Mouse (Mus musculus) cerebellum, adult 2 months (tissue): Measurements from ENCODE around the gene Tmem132c. TPM values are rescaled to one million over a fixed set of nuclear protein-coding genes. Genes with fewer than 3 reads are reported as not detected.

ENCODE experiments used
- DNase-seq, 2 experiments: peaks; one replicate each; pipeline ENCODE4 v3.0.0; 2021
- H3K27ac ChIP-seq: fragments of 200-500 bp; 2 replicates; pipeline ENCODE4 v1.5.1; 2012; ENCODE audit warnings: low read length, control low read depth, inconsistent platforms; ENCODE audit not compliant: insufficient read depth
- H3K27me3 ChIP-seq: fragments of 200-500 bp; 2 replicates; pipeline ENCODE4 v1.6.1; 2012; ENCODE audit warnings: inconsistent platforms, mild to moderate bottlenecking, low read length, moderate library complexity; ENCODE audit not compliant: control insufficient read depth, insufficient read depth
- H3K4me1 ChIP-seq: fragments of 200-500 bp; 2 replicates; pipeline ENCODE4 v1.6.1; 2011; ENCODE audit warnings: low read length; ENCODE audit not compliant: control insufficient read depth, insufficient read depth
- H3K4me3 ChIP-seq: fragments of 200-500 bp; replicated peaks from 2 replicates; pipeline ENCODE3; 2011; ENCODE audit warnings: mild to moderate bottlenecking, low read depth, low read length, control low read depth; ENCODE audit not compliant: insufficient read depth
- CTCF ChIP-seq: fragments of 200-500 bp; IDR thresholded peaks from 2 replicates; pipeline ENCODE4 v1.5.1; 2011; ENCODE audit warnings: low read depth, mild to moderate bottlenecking, control low read depth, low read length, moderate library complexity, borderline replicate concordance; ENCODE audit not compliant: insufficient read depth
- POLR2A ChIP-seq: fragments of 200-500 bp; IDR thresholded peaks from 2 replicates; pipeline ENCODE4 v1.6.1; 2011; ENCODE audit warnings: low read length, control low read depth, borderline replicate concordance; ENCODE audit not compliant: insufficient read depth
- WGBS: fragments of 180-500 bp; shearing (Covaris S2); methylation state at CpG from one replicate; pipeline ENCODE4 v1.1.7; 2018; 5-methylcytosine and 5-hydroxymethylcytosine counted together
- polyA plus RNA-seq: library from polyadenylated mRNA; depleted of rRNA; stranded (reverse); fragments of >200 nt; gene quantifications from 2 replicates; pipeline ENCODE4 v1.2.3, GENCODE M21; 2012

The Tmem132c gene
- polyA plus RNA-seq, 1 experiment: 14.0 TPM

GRCm38 (mm10) chr5:127470351-127470750 lies 228.7 kb downstream of the Tmem132c start:
- peaks cover 10% of the 10 kb centered on the region for H3K4me1 ChIP-seq
- no peak overlapping the region for H3K4me3 ChIP-seq
- H3K27ac ChIP-seq: no peak overlapping the region
- 59% methylated on average over 3 of the region's 3 CpGs for WGBS
- no peaks in the 10 kb centered on the region for H3K27me3 ChIP-seq
- TF ChIP-seq POLR2A (no peak), CTCF (no peak)
- no peak for DNase-seq

- no peak for DNase-seq
- H3K27me3 ChIP-seq: no peaks in the 10 kb centered on the region
- no peak overlapping the region for H3K27ac ChIP-seq
- peaks cover 10% of the 10 kb centered on the region for H3K4me1 ChIP-seq
- TF ChIP-seq CTCF: no peak
- no peak for TF ChIP-seq POLR2A
- H3K4me3 ChIP-seq: no peak overlapping the region
- WGBS: 80% methylated on average over 5 of the region's 5 CpGs
These were observed 230.3 kb downstream of the Tmem132c start for GRCm38 (mm10) chr5:127471902-127472301.

DNA sequence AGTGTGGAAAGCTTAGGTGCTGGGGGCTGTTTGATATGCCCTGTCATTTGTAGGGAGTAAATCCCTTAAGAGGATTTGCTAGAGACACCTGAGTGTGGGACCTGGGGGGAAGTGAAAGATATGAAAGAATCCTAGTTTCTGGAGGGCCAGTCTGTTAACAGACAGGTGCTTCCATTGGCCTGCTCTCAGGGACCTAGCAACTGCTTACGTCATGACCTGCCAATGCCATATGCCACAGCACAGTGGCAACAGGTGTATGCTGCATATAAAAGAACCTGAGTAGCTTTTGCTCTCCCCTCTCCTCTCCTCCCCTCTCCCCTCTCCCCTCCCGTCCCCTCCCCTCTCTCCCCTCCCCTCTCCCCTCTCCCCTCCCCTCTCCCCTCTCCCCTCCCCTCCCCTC lies 232.1 kb downstream of the Tmem132c start:
- TF ChIP-seq CTCF (no peak), POLR2A (no peak)
- peak; percentile 61 to 76 for DNase-seq
- Histone ChIP-seq H3K4me3 (no peak overlapping the region), H3K4me1 (peaks cover 5% of the 10 kb centered on the region), H3K27me3 (no peaks in the 10 kb centered on the region), H3K27ac (no peak overlapping the region)
- WGBS: 11% methylated on average over 2 of the region's 2 CpGs

DNA sequence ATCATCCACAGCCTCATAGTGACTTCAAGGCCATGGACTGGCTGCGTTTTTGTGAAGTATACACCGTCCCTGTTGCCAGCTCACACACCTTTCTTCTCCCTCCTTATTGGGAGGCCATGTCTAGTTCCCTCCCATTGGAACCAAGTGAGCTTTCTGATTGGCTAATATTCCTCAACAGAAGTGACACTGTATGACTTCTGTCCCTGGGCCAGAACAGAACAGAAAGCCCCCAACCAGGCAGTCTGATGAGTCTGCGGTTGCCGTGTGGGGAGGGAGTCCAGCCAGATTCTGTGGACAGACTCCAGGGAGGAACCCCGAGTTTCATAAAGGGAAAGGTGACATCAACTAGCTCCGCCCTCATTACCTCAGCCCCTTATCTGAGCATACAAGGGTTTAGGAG lies 233.2 kb downstream of the Tmem132c start:
- DNase-seq: no peak
- 43% methylated on average over 6 of the region's 6 CpGs for WGBS
- no peak for TF ChIP-seq POLR2A
- no peak for TF ChIP-seq CTCF
- Histone ChIP-seq H3K27ac (no peak overlapping the region), H3K4me1 (peaks cover 5% of the 10 kb centered on the region), H3K4me3 (no peak overlapping the region), H3K27me3 (no peaks in the 10 kb centered on the region)

DNA sequence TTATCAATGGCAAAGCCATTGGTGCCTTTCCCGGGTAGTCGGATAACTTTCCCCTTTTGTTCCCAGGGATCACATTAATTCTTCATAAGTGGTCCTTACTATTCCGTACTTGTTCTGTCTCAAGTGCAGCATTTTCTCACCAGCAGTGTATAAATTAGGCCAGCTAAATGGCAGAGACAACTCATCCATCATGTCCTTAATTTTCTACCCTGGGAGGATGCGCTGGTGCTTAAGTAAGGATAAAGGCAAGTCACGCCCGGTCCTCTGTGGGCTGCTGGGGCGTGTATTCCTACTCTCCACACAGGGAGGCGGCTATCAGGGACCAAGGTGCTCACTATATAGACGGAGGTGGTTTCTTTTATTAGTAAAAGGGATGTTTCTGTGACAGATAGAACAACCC lies 236.2 kb downstream of the Tmem132c start:
- no peak for TF ChIP-seq POLR2A
- TF ChIP-seq CTCF: no peak
- Histone ChIP-seq H3K27ac (no peak overlapping the region), H3K4me3 (no peak overlapping the region), H3K27me3 (no peaks in the 10 kb centered on the region), H3K4me1 (peaks cover 5% of the 10 kb centered on the region)
- no peak for DNase-seq
- 72% methylated on average over 9 of the region's 9 CpGs for WGBS

DNA sequence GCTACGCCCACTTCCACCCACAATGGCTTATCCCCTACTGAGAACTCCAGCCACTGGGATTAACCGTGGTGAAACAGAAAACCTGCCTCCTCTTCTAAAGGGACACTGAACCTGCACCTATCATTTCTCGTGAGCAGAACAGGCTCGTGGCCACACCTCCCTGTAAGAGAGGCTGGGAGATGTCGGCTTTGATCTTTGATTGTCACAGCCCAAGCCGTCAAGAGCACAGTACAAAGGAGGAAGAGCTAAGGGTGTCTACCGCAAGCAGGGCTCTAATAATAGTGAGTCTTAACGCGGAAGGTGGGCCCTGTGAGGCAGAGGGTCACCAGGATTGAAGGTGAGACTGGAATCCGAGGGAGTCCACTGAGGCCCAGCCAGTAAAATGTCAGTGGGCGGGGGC lies 236.7 kb downstream of the Tmem132c start:
- H3K27me3 ChIP-seq: no peaks in the 10 kb centered on the region
- no peak overlapping the region for H3K27ac ChIP-seq
- DNase-seq: no peak
- TF ChIP-seq CTCF: no peak
- no peak for TF ChIP-seq POLR2A
- WGBS: 66% methylated on average over 11 of the region's 11 CpGs
- peaks cover 5% of the 10 kb centered on the region for H3K4me1 ChIP-seq
- H3K4me3 ChIP-seq: no peak overlapping the region

DNA sequence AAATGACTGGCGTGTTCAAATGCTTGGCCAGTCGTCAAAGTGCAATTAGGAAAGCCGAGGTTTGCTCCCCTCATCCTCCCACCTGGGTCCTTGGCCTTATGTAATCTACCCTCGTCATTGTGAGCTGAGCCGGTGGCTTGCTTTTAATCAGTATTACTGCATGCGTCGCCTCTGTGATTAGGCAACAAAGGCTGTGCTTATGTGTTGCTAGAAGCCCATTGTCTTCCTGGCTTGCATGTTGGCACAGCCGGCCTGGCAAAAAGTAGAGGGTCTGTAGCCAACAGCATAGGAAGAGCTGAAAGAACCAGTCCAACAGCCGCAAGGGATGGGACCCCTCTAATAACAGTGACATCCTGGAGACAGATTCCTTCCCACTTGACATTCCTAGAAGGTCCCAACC lies 239.3 kb downstream of the Tmem132c start:
- Histone ChIP-seq H3K4me3 (no peak overlapping the region), H3K27ac (no peak overlapping the region), H3K27me3 (no peaks in the 10 kb centered on the region), H3K4me1 (no peaks in the 10 kb centered on the region; the same call in 1 of the 2 replicates)
- DNase-seq: no peak
- no peak for TF ChIP-seq CTCF
- TF ChIP-seq POLR2A: no peak
- 45% methylated on average over 9 of the region's 9 CpGs for WGBS

DNA sequence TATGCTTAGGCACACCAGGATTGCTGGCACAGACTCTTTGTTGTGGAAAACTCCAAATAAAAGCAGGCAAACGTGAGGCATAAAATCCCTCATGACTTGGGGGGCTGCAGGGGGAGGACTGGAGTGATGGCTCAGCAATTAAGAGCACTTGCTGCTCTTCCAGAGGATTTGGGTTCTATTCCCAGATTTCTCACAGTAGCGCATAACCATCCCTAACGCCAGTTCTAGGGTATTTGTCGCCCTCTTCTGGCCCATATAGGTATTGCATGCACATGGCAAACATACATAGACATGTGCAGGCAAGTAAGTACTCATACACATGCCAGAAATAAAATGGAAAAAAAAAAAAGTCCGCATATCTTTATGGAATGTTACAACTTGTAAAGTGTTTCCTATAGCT lies 239.8 kb downstream of the Tmem132c start:
- Histone ChIP-seq H3K4me1 (no peaks in the 10 kb centered on the region; the same call in 1 of the 2 replicates), H3K27me3 (no peaks in the 10 kb centered on the region), H3K27ac (no peak overlapping the region), H3K4me3 (no peak overlapping the region)
- peak; percentile 45 to 64 for DNase-seq
- 37% methylated on average over 5 of the region's 5 CpGs for WGBS
- TF ChIP-seq CTCF (peak; percentile 57), POLR2A (no peak)

DNA sequence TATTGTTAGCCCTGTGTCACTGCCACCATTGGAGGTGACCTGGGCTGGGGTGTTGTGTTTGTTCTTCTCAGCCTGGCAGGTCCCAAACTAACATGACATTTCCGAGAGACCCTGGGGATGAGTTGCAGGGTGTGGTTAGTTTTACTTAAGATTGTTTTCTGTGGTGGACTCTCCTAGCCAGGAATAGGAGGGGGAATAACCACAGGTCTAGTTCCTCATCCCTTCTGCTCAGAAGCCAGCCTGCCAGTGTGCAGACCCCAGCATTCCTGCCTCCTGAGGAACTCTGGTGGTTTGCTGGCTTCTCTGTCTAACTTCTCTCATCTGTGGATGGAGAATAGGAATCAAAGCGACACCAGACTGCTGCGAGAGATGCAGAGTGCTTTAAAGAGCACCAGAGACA lies 240.7 kb downstream of the Tmem132c start:
- TF ChIP-seq POLR2A (no peak), CTCF (no peak)
- no peak overlapping the region for H3K4me3 ChIP-seq
- H3K4me1 ChIP-seq: no peaks in the 10 kb centered on the region
- DNase-seq: no peak
- H3K27me3 ChIP-seq: no peaks in the 10 kb centered on the region
- H3K27ac ChIP-seq: no peak overlapping the region
- WGBS: 95% methylated on average over 3 of the region's 3 CpGs
